Mouse (Mus musculus): ENCODE results near the gene Hoxc5.

Hoxc5 gene

GRCm38 (mm10) chr15:103038701-103039480 lies 71.6 kb downstream of the Hoxc5 start:
- no peak for DNase-seq

GRCm38 (mm10) chr15:103039609-103040008 lies 72.4 kb downstream of the Hoxc5 start:
- no peak for DNase-seq

- DNase-seq = no peak
Observed at GRCm38 (mm10) chr15:103040601-103041000, 73.4 kb downstream of the Hoxc5 start.

GRCm38 (mm10) chr15:103041613-103042012 lies 74.4 kb downstream of the Hoxc5 start:
- no peak for DNase-seq

GRCm38 (mm10) chr15:103042209-103042608 lies 75.0 kb downstream of the Hoxc5 start:
- DNase-seq = no peak

- DNase-seq = no peak
Observed at GRCm38 (mm10) chr15:103051670-103052069, 84.4 kb downstream of the Hoxc5 start.

GRCm38 (mm10) chr15:103053210-103053609 lies 86.0 kb downstream of the Hoxc5 start:
- no peak for DNase-seq

GRCm38 (mm10) chr15:103056396-103056795 lies 89.2 kb downstream of the Hoxc5 start:
- DNase-seq = no peak

GRCm38 (mm10) chr15:103058715-103059114 lies 91.5 kb downstream of the Hoxc5 start:
- DNase-seq = no peak

GRCm38 (mm10) chr15:103059393-103059992 lies 92.2 kb downstream of the Hoxc5 start:
- no peak for DNase-seq

GRCm38 (mm10) chr15:103060021-103060340 lies 92.7 kb downstream of the Hoxc5 start:
- DNase-seq = no peak

GRCm38 (mm10) chr15:103060341-103061130 lies 93.3 kb downstream of the Hoxc5 start:
- peak in 1 of 2 experiments; percentile 16 for DNase-seq

- DNase-seq = no peak
Observed at GRCm38 (mm10) chr15:103061131-103061825, 94.0 kb downstream of the Hoxc5 start.

- no peak for DNase-seq
Observed at GRCm38 (mm10) chr15:103061988-103062387, 94.7 kb downstream of the Hoxc5 start.

GRCm38 (mm10) chr15:103065642-103066041 lies 98.4 kb downstream of the Hoxc5 start:
- no peak for DNase-seq

All from B cell, adult 2 months (primary cell).